Mouse (Mus musculus) heart, embryonic 13.5 days (tissue): ENCODE measurements around the gene Ttpal. TPM values are rescaled to one million over a fixed set of nuclear protein-coding genes. Genes with fewer than 3 reads are reported as not detected.

Source experiments
- ATAC-seq: fragments of 200-750 bp; cut with Nextera tagmentation; 2 replicates; pipeline ENCODE4 v1.8.0; 2017; ENCODE audit warnings: moderate TSS enrichment; ENCODE audit not compliant: insufficient number of reproducible peaks, low FRiP score, low TSS enrichment; ENCODE audit errors: extremely low read depth
- H3K27ac ChIP-seq: fragments of 300-500 bp; sonication (generic); replicated peaks from 2 replicates; pipeline ENCODE4 v1.5.1; 2015; ENCODE audit warnings: moderate library complexity, mild to moderate bottlenecking, inconsistent platforms
- H3K27me3 ChIP-seq: fragments of 300-500 bp; sonication (generic); replicated peaks from 2 replicates; pipeline ENCODE4 v1.6.1; 2015; ENCODE audit warnings: mild to moderate bottlenecking, inconsistent platforms
- H3K36me3 ChIP-seq: fragments of 300-500 bp; sonication (generic); 2 replicates; pipeline ENCODE4 v1.6.1; 2015; ENCODE audit warnings: mild to moderate bottlenecking, inconsistent platforms
- H3K4me1 ChIP-seq: fragments of 300-500 bp; sonication (generic); 2 replicates; pipeline ENCODE4 v1.6.1; 2015; ENCODE audit warnings: inconsistent platforms
- H3K4me2 ChIP-seq: fragments of 300-500 bp; sonication (generic); 2 replicates; pipeline ENCODE4 v1.6.1; 2015; ENCODE audit warnings: inconsistent platforms, mild to moderate bottlenecking, moderate library complexity
- H3K4me3 ChIP-seq: fragments of 300-500 bp; sonication (generic); 2 replicates; pipeline ENCODE4 v1.5.1; 2015; ENCODE audit warnings: moderate library complexity, mild to moderate bottlenecking, inconsistent platforms
- H3K9ac ChIP-seq: fragments of 300-500 bp; sonication (generic); 2 replicates; pipeline ENCODE4 v1.6.1; 2015; ENCODE audit warnings: inconsistent platforms, mild to moderate bottlenecking, moderate library complexity
- H3K9me3 ChIP-seq: fragments of 300-500 bp; sonication (generic); 2 replicates; pipeline ENCODE4 v1.6.1; 2016; ENCODE audit warnings: inconsistent platforms
- WGBS: fragments of 180-500 bp; shearing (Covaris S2); methylation state at CpG from one replicate; pipeline ENCODE4 v1.1.7; 2015; ENCODE audit warnings: mixed read lengths; 5-methylcytosine and 5-hydroxymethylcytosine counted together
- polyA plus RNA-seq: library from polyadenylated mRNA; unstranded; fragments of >200 nt; fragmentation: Nextera tagmentation; extraction: Ambion mirVana; gene quantifications from 2 replicates; pipeline ENCODE4 v1.2.1, GENCODE M21; 2015

Ttpal gene
- polyA plus RNA-seq, 1 experiment from 2014 or later, result 18.8 TPM

DNA sequence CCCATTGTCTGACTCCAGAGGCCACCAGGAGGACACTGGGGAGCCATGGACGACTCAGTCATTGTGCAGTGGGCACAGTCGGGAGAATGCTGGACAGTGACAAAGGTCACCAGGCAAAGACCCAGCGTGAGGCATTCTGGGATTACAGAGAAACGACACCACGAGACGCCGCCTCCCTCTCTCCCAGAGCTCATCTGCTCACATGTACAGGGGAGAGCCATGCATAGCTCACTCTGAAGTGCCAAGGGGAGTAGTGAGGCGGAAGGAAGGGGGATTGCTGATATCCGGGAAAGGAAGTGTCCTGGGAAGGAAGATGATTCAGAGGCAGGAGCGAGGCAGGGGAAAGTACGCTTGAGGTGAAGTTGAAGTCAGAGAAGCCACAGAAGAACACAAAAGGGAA, 26.9 kb upstream of the Ttpal start:
- H3K36me3 ChIP-seq, result no peaks in the 10 kb centered on the region
- peaks cover 36% of the 10 kb centered on the region for H3K27me3 ChIP-seq
- no peaks in the 10 kb centered on the region for H3K9me3 ChIP-seq
- no peak overlapping the region for H3K27ac ChIP-seq
- no peak overlapping the region for H3K9ac ChIP-seq
- ATAC-seq, result no peak
- peaks cover 5% of the 10 kb centered on the region; the same call in 1 of the 2 replicates for H3K4me1 ChIP-seq
- WGBS, result 42% methylated on average over 11 of the region's 11 CpGs
- no peak overlapping the region for H3K4me3 ChIP-seq
- H3K4me2 ChIP-seq, result peak overlapping the region; percentile 13

DNA sequence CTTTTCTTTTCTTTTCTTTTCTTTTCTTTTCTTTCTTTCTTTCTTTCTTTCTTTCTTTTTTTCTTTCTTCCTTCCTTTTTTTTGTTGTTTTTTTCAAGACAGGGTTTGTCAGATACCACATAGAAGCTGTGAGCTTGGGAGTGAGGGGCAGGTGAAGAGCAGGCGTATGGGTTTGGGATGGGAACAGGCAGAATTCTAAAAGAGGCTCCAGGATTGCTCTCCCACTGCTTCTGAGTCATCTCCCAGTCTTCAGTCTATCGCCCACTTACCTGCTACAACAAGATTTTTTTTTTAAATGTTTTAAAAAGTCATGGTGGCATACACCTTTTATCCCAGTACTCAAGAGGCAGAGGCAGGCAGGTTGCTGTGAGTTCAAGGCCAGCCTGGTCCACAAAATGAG, 24.1 kb upstream of the Ttpal start:
- H3K27ac ChIP-seq, result no peak overlapping the region
- H3K9me3 ChIP-seq, result no peaks in the 10 kb centered on the region
- H3K4me2 ChIP-seq, result no peak overlapping the region
- H3K4me1 ChIP-seq, result peaks cover 10% of the 10 kb centered on the region; the same call in 1 of the 2 replicates
- H3K36me3 ChIP-seq, result no peaks in the 10 kb centered on the region
- H3K4me3 ChIP-seq, result no peak overlapping the region
- no peak overlapping the region for H3K9ac ChIP-seq
- H3K27me3 ChIP-seq, result peaks cover 22% of the 10 kb centered on the region
- 72% methylated on average over 2 of the region's 2 CpGs for WGBS
- no peak for ATAC-seq

DNA sequence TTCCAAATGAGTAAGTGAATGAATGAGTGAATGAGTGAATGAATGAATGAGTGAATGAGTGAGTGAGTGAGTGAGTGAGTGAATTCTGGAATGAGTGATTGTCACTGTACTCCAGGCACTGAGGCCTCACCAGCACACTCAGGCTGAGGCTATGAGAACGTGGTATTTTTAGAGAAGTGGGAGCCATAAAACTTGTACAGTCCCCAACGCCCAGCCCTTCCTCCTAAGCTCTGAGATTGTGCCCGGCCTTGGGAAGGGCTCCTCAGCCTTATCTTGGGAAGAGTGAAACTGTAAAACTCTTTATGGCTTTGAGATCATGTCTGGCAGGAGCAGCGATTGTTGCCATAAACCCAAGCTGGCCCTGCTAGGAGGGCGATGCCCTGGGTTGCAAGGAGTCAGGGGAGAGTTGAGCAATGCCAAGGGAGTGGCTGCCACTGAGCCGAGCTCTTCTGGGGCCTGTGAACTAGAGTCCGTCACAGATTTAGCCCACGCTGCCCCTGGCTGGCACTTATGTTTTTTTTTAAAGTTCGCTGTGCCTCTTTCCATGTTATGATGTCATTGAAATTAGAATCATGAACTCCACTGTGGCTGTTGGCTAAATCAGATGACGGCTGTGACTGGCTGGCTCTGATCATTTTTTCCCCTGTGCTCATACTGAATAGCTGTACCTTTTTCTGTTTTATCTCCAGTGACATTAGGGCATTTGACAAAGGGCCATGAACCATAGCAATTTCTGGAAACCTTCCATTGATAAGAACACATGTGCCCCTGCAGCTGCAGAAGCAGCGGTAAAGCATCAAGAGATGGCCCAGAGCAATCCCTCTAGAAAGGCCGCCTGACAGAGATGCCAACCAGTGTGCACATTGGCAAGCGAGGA, 21.8 kb upstream of the Ttpal start:
- Histone ChIP-seq H3K36me3 (no peaks in the 10 kb centered on the region), H3K9me3 (no peaks in the 10 kb centered on the region), H3K4me3 (no peak overlapping the region), H3K27me3 (peaks cover 5% of the 10 kb centered on the region), H3K4me2 (0 out of 2 replicates have a peak overlapping the region, but pooled peaks have one; percentile 5), H3K9ac (no peak overlapping the region), H3K4me1 (peaks cover 10% of the 10 kb centered on the region; the same call in 1 of the 2 replicates), H3K27ac (peak overlapping the region; percentile 42; the same call in 1 of the 2 replicates)
- 59% methylated on average over 13 of the region's 13 CpGs for WGBS
- no peak for ATAC-seq

DNA sequence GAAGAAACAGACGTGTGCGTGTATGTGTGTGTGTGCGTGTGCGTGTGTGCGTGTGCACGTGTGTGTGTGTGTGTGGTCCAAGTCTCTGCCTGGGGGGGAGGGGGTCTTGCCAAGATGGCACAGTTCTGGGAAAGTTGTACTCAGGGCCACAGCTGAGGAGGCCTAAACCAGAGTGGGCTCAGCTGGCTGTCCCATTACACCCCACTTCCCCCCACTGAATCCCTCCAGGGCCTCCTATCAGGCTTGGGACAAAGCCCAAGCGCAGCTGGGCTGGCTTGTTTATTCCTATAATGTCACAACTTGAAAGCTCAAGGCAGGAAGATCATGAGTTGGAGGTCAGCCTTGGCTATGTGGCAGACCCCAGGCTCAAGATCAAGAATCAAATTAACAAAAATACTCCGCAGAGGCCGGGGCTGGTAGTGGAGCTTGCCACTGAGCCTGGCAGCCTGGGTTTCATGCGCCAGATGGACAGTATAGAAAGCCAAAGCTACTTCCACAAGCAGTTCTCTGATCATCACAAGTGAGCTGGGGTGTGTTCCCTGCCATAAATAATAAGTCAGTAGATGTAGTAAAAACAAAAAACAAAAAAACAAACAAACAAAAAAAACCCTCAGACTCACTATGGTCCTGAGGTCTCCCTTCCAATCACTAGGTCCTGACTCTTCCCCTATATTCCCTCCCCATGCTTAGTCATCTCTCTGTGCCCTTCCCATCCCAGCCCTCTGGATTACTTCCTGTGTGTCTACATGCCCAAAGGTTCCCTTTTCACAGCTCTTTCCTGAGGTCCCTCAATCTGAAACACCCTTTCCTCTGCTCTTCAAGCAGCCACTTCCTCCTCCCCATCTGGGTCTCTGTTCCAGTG, 18.7 kb upstream of the Ttpal start:
- ATAC-seq, result no peak
- 0 out of 2 replicates have a peak, but pooled peaks cover 7% of the 10 kb centered on the region for H3K27me3 ChIP-seq
- H3K9me3 ChIP-seq, result no peaks in the 10 kb centered on the region
- no peak overlapping the region for H3K27ac ChIP-seq
- H3K4me3 ChIP-seq, result no peak overlapping the region
- no peaks in the 10 kb centered on the region for H3K36me3 ChIP-seq
- no peak overlapping the region for H3K4me2 ChIP-seq
- no peak overlapping the region for H3K9ac ChIP-seq
- 88% methylated on average over 10 of the region's 10 CpGs for WGBS
- H3K4me1 ChIP-seq, result peaks cover 10% of the 10 kb centered on the region; the same call in 1 of the 2 replicates

DNA sequence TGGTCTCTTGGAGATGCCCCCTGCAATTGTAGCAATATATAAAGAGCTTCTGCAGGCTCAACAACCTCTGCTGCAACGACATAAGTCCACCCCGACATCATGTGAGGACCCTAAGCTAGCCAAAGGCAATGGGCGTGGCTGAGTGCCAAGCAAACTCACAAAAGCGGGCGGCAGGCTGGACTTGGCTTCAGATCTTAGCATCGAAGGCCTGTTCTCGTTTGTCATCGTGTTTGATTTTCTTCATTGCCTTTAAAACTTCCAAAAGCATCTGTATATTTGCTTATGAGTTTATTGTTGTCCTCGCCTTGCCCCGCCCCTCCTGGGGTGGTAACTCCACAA, 18.1 kb upstream of the Ttpal start:
- Histone ChIP-seq H3K9me3 (no peaks in the 10 kb centered on the region), H3K27me3 (0 out of 2 replicates have a peak, but pooled peaks cover 7% of the 10 kb centered on the region), H3K4me2 (no peak overlapping the region), H3K9ac (no peak overlapping the region), H3K4me1 (peaks cover 10% of the 10 kb centered on the region; the same call in 1 of the 2 replicates), H3K4me3 (no peak overlapping the region), H3K36me3 (no peaks in the 10 kb centered on the region), H3K27ac (no peak overlapping the region)
- WGBS, result 72% methylated on average over 10 of the region's 10 CpGs
- no peak for ATAC-seq

DNA sequence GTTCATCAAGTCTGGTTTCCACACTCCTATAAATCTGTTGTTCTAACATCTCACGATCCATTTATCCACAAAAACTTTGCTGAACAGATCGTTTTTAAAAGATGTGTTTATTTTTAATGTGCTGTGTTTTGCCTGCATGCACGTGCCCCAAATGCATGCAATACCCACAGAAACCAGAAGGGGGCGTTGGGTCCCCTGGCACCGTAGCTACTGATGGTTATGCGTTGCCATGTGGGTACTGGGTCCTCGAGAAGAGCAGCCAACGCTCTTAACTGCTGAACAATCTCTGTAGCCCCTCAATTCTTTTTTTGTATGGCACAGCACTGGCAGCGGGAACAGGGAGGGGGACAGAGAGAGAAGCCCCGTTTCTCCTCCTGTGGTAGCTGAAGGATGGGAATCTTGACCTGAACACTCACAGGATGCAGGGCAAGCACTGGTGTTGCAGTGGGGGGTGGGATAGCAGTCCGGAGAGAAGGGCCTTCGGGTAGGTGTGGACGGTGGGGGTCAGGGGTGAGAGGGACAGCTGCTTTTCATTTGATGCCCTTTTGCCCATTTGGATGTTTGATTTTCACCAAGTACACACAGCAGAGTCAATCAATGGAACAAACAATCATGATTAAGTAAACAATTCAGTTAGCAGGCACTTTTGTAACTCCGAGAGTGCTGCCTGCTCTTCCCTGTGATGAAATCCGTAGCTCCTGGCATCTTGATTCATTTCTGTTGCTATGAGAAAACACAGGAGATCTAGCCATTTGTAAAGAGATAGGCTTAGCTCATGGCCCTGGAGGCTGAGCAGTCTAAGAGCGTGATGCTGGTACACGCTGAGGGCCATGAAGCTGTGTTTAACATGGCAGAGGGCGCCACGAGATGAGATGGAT, 15.5 kb upstream of the Ttpal start:
- Histone ChIP-seq H3K27me3 (0 out of 2 replicates have a peak, but pooled peaks cover 7% of the 10 kb centered on the region), H3K4me3 (no peak overlapping the region), H3K4me2 (no peak overlapping the region), H3K36me3 (no peaks in the 10 kb centered on the region), H3K27ac (no peak overlapping the region), H3K4me1 (peaks cover 5% of the 10 kb centered on the region; the same call in 1 of the 2 replicates), H3K9ac (no peak overlapping the region), H3K9me3 (no peaks in the 10 kb centered on the region)
- WGBS, result 44% methylated on average over 19 of the region's 19 CpGs
- ATAC-seq, result no peak

DNA sequence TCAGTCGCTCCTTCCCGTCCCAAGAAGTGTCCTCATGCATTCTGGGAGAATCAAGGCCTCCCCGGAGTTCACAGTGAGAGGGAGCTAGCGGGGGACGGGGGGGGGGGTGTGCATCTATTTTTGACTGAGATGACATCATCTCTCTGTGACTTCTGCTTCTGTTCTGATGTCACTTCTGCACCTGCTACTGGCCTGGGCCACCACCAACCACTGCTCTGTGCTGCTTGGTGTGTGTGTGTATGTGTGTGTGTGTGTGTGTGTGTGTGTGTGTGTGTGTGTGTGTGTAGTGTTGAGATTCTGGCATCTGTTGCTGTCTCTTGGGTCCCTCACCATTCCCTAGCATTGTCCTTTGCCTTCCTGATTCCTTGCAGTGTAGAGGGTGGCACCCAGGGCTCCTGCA, 14.6 kb upstream of the Ttpal start:
- Histone ChIP-seq H3K4me2 (no peak overlapping the region), H3K9me3 (no peaks in the 10 kb centered on the region), H3K9ac (no peak overlapping the region), H3K36me3 (no peaks in the 10 kb centered on the region), H3K27me3 (0 out of 2 replicates have a peak, but pooled peaks cover 7% of the 10 kb centered on the region), H3K27ac (no peak overlapping the region), H3K4me1 (peaks cover 5% of the 10 kb centered on the region; the same call in 1 of the 2 replicates), H3K4me3 (no peak overlapping the region)
- ATAC-seq, result no peak
- WGBS, result 25% methylated on average over 5 of the region's 5 CpGs

DNA sequence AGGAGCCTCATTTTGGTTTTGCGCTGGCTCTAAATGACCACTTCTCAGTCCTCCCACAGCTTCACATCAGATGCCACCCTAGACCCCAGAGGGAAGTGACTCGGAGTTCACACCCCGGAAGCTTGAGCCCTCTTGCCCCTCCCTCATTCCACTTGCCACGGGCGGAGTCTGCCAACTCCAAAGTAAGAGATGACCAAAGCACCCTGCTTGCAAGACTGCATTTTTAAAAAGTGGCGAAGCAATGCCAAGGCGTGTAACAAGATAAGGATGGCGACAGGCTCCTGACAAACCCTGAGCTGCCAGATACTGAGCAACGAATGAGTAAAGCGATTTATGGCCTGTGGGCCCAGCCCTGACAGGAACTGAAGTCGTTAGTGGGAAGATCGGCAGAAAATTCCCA, 11.9 kb upstream of the Ttpal start:
- no peak overlapping the region for H3K27ac ChIP-seq
- peaks cover 13% of the 10 kb centered on the region; the same call in 1 of the 2 replicates for H3K4me1 ChIP-seq
- no peak overlapping the region for H3K4me3 ChIP-seq
- H3K9me3 ChIP-seq, result no peaks in the 10 kb centered on the region
- H3K4me2 ChIP-seq, result no peak overlapping the region
- ATAC-seq, result no peak
- no peaks in the 10 kb centered on the region for H3K36me3 ChIP-seq
- WGBS, result 48% methylated on average over 12 of the region's 12 CpGs
- no peak overlapping the region for H3K9ac ChIP-seq
- H3K27me3 ChIP-seq, result 0 out of 2 replicates have a peak, but pooled peaks cover 2% of the 10 kb centered on the region

DNA sequence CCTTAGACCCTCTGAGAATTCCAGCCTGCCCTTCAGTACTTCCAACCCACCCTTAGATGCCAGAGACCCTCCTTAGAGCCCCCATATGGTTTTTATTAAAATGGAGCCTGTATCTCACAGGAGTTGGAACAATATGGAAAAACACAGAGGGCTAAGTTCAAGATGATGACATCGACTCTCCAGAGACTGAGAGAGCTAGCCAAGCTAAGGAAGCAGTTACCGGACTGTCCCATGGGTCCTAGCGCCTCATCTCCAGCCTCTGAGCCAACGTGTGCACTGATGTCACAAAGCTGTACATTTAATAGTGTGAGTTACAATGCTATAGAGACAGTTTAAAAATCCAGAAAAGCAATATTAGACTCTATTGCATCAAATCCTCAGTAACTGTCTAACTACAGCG, 11.1 kb upstream of the Ttpal start:
- Histone ChIP-seq H3K36me3 (no peaks in the 10 kb centered on the region), H3K27ac (no peak overlapping the region), H3K4me1 (peaks cover 20% of the 10 kb centered on the region), H3K9ac (no peak overlapping the region), H3K27me3 (0 out of 2 replicates have a peak, but pooled peaks cover under 1% of the 10 kb centered on the region), H3K9me3 (no peaks in the 10 kb centered on the region), H3K4me2 (no peak overlapping the region), H3K4me3 (no peak overlapping the region)
- no peak for ATAC-seq
- 64% methylated on average over 5 of the region's 5 CpGs for WGBS

DNA sequence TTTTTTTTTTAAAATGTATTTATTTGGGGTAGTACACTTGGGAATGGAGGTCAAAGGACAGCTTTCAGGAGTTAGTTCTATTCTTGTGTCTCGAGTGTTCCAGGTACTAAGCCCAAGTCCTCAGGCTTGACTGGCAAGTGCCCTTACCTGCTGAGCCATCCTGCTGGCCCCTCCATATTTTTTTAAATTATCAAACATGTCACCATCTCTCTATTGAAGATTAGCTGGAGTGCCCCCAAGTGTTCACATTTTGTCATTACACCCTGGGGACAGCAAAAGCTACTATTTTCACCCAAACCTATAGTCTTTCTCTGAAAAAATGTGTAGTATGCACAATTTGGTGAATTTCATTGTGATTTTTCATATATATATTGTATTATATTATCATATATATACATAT, 10.0 kb upstream of the Ttpal start:
- Histone ChIP-seq H3K4me3 (no peak overlapping the region), H3K9ac (no peak overlapping the region), H3K27ac (no peak overlapping the region), H3K27me3 (no peaks in the 10 kb centered on the region), H3K4me1 (peaks cover 27% of the 10 kb centered on the region), H3K9me3 (no peaks in the 10 kb centered on the region), H3K36me3 (no peaks in the 10 kb centered on the region), H3K4me2 (no peak overlapping the region)
- ATAC-seq, result no peak
- 61% methylated on average over 1 of the region's 1 CpGs for WGBS
